Mouse (Mus musculus) thymus, adult 2 months (tissue): Measurements from ENCODE around the gene Sugct.

ENCODE experiments used
- CTCF ChIP-seq: fragments of 200-500 bp; IDR thresholded peaks from 2 replicates; pipeline ENCODE4 v1.5.1; 2012; ENCODE audit warnings: mild to moderate bottlenecking, control low read depth, low read length, moderate library complexity, borderline replicate concordance; ENCODE audit not compliant: control insufficient read depth, poor library complexity, insufficient read depth; ENCODE audit errors: extremely low read depth
- POLR2A ChIP-seq: fragments of 200-500 bp; IDR thresholded peaks from 2 replicates; pipeline ENCODE4 v1.6.1; 2012; ENCODE audit warnings: mild to moderate bottlenecking, low read length, control low read depth, moderate library complexity; ENCODE audit not compliant: control insufficient read depth, poor library complexity, insufficient read depth; ENCODE audit errors: extremely low read depth

GRCm38 (mm10) chr13:17642294-17642693 lies 53.1 kb downstream of the Sugct start:
- TF ChIP-seq CTCF = no peak
- TF ChIP-seq POLR2A = no peak
